Mouse (Mus musculus) neural tube, embryonic 15.5 days (tissue): ENCODE results near the gene Cox4i1. TPM values are rescaled to one million over a fixed set of nuclear protein-coding genes. Genes with fewer than 3 reads are reported as not detected.

Source experiments
- ATAC-seq: fragments of 200-750 bp; cut with Nextera tagmentation; 2 replicates; pipeline ENCODE4 v1.8.0; 2017; ENCODE audit warnings: mild to moderate bottlenecking, moderate TSS enrichment, moderate library complexity; ENCODE audit not compliant: low FRiP score
- H3K27ac ChIP-seq: fragments of 300-500 bp; sonication (generic); replicated peaks from 2 replicates; pipeline ENCODE4 v1.5.1; 2015; ENCODE audit warnings: mild to moderate bottlenecking, inconsistent platforms
- H3K27me3 ChIP-seq: fragments of 300-500 bp; sonication (generic); replicated peaks from 2 replicates; pipeline ENCODE4 v1.6.1; 2015; ENCODE audit warnings: inconsistent platforms
- H3K36me3 ChIP-seq: fragments of 300-500 bp; sonication (generic); 2 replicates; pipeline ENCODE4 v1.6.1; 2015; ENCODE audit warnings: inconsistent platforms
- H3K4me1 ChIP-seq: fragments of 300-500 bp; sonication (generic); 2 replicates; pipeline ENCODE4 v1.6.1; 2015; ENCODE audit warnings: inconsistent platforms
- H3K4me2 ChIP-seq: fragments of 300-500 bp; sonication (generic); 2 replicates; pipeline ENCODE4 v1.6.1; 2015; ENCODE audit warnings: inconsistent platforms, mild to moderate bottlenecking, moderate library complexity
- H3K4me3 ChIP-seq: fragments of 300-500 bp; sonication (generic); replicated peaks from 2 replicates; pipeline ENCODE4 v1.5.1; 2015; ENCODE audit warnings: mild to moderate bottlenecking, inconsistent platforms
- H3K9ac ChIP-seq: fragments of 300-500 bp; sonication (generic); replicated peaks from 2 replicates; pipeline ENCODE4 v1.6.1; 2015; ENCODE audit warnings: mild to moderate bottlenecking, inconsistent platforms
- H3K9me3 ChIP-seq: fragments of 300-500 bp; sonication (generic); replicated peaks from 2 replicates; pipeline ENCODE4 v1.6.1; 2016; ENCODE audit warnings: inconsistent platforms
- WGBS: fragments of 180-500 bp; shearing (Covaris S2); methylation state at CpG from one replicate; pipeline ENCODE4 v1.1.7; 2015; ENCODE audit warnings: mixed read lengths; 5-methylcytosine and 5-hydroxymethylcytosine counted together
- polyA plus RNA-seq: library from polyadenylated mRNA; unstranded; fragments of >200 nt; fragmentation: Nextera tagmentation; extraction: Ambion mirVana; gene quantifications from 2 replicates; pipeline ENCODE4 v1.2.1, GENCODE M21; 2015

Gene Cox4i1
- polyA plus RNA-seq, 1 experiment from 2014 or later = 1,334 TPM

GRCm38 (mm10) chr8:120715996-120716680, 48.1 kb downstream of the Cox4i1 start:
- WGBS = 83% methylated on average over 15 of the region's 15 CpGs

GRCm38 (mm10) chr8:120719586-120720236, 51.7 kb downstream of the Cox4i1 start:
- Histone ChIP-seq H3K4me1 (no peaks in the 10 kb centered on the region), H3K4me2 (no peak overlapping the region), H3K36me3 (no peaks in the 10 kb centered on the region), H3K9ac (no peak overlapping the region), H3K27ac (no peak overlapping the region), H3K9me3 (no peaks in the 10 kb centered on the region), H3K4me3 (no peak overlapping the region), H3K27me3 (no peaks in the 10 kb centered on the region)
- ATAC-seq = no peak
- 78% methylated on average over 19 of the region's 19 CpGs for WGBS

More at GRCm38 (mm10) chr8:120715996-120716680, 48.1 kb downstream of the Cox4i1 start:
- Histone ChIP-seq H3K9me3 (no peaks in the 10 kb centered on the region), H3K27ac (no peak overlapping the region), H3K27me3 (no peaks in the 10 kb centered on the region), H3K4me1 (no peaks in the 10 kb centered on the region), H3K4me2 (no peak overlapping the region), H3K36me3 (no peaks in the 10 kb centered on the region), H3K4me3 (no peak overlapping the region), H3K9ac (no peak overlapping the region)
- ATAC-seq = no peak

- H3K27me3 ChIP-seq = no peaks in the 10 kb centered on the region
- 73% methylated on average over 6 of the region's 6 CpGs for WGBS
- no peak overlapping the region for H3K4me2 ChIP-seq
- no peaks in the 10 kb centered on the region for H3K36me3 ChIP-seq
- no peak overlapping the region for H3K9ac ChIP-seq
- no peak for ATAC-seq
- no peaks in the 10 kb centered on the region for H3K4me1 ChIP-seq
- H3K9me3 ChIP-seq = no peaks in the 10 kb centered on the region
- H3K4me3 ChIP-seq = no peak overlapping the region
- H3K27ac ChIP-seq = no peak overlapping the region
These were observed 55.0 kb downstream of the Cox4i1 start for GRCm38 (mm10) chr8:120723025-120723424.

Other genes with a start within 250 kb of the Cox4i1 start
- gene Gins2, start 78.9 kb upstream of the Cox4i1 start, polyA plus RNA-seq = 15.9 and 38.9 TPM in 2 replicates
- gene 1190005I06Rik, start 20.6 kb upstream of the Cox4i1 start, polyA plus RNA-seq = 12.8 and 13.5 TPM in 2 replicates
- gene Gm27021, start 143 bp upstream of the Cox4i1 start, polyA plus RNA-seq = 3.3 and 5.2 TPM in 2 replicates
- 108 and 143 TPM in 2 replicates for gene Emc8, start 351 bp downstream of the Cox4i1 start, polyA plus RNA-seq
- 4.9 and 18.4 TPM in 2 replicates for gene Irf8, start 68.1 kb downstream of the Cox4i1 start, polyA plus RNA-seq